23 mouse cellular contexts compared by ENCODE assay signal in genomic region chr7:35349022-35349421, GRCm38 (mm10). TPM values are rescaled to one million over a fixed set of nuclear protein-coding genes. Genes with fewer than 3 reads are reported as not detected.
A peak's percentile ranks its signal among the peaks of the same experiment; 100 is the strongest.
DNase-seq lines count a peak whose midpoint lies in the region; ATAC-seq and TF ChIP-seq lines count a peak whose summit lies in the region.
"Had no signal": no experiment of that assay in that cellular context is flagged by ENCODE, and none has a peak within 500 bp of the region (broad histone marks: within the 10 kb centered on the region; RNA-seq: fewer than 3 reads in every experiment).

No protein-coding gene starts in this region.

- no peaks in the 10 kb centered on the region for H3K27me3 ChIP-seq in C2C12 (ENCODE audit: control insufficient read depth, insufficient read depth, insufficient read length)
- H3K27me3 ChIP-seq in small intestine, adult 2 months (ENCODE audit: control insufficient read depth, insufficient read depth, low read length), result no peaks in the 10 kb centered on the region
- H3K27me3 ChIP-seq: embryonic facial prominence, embryonic 13.5 days; kidney, embryonic 15.5 days; liver, embryonic 15.5 days; midbrain, embryonic 12.5 days; neural tube, embryonic 12.5 days had no signal

- no peak for TF ChIP-seq CTCF in C2C12 (IDR thresholded peaks at IDR 0.05; ENCODE audit: control insufficient read depth, insufficient read depth, insufficient read length)
- TF ChIP-seq CTCF in small intestine, adult 2 months (IDR thresholded peaks at IDR 0.05; ENCODE audit: extremely low read depth, insufficient read length, insufficient replicate concordance, low read depth, low read length), result no peak

- no peak overlapping the region for H3ac ChIP-seq in C2C12 (ENCODE audit: control insufficient read depth, insufficient read length, low read depth)

- ATAC-seq in inflammation-experienced regulatory T-cells, adult 6 months, result no peak
- ATAC-seq: forebrain, embryonic 16.5 days had no signal

- H3K4me1 ChIP-seq in small intestine, adult 2 months (ENCODE audit: control insufficient read depth, insufficient read depth, insufficient read length, low read length), result peaks cover 47% of the 10 kb centered on the region
- H3K4me1 ChIP-seq: embryonic facial prominence, embryonic 13.5 days; limb, embryonic 10.5 days; midbrain, embryonic 12.5 days; neural tube, embryonic 12.5 days had no signal

- no peaks in the 10 kb centered on the region for H3K79me3 ChIP-seq in C2C12 (ENCODE audit: low read depth)

- no peaks in the 10 kb centered on the region for H3K36me3 ChIP-seq in C2C12 (ENCODE audit: control insufficient read depth, insufficient read depth)
- H3K36me3 ChIP-seq in small intestine, adult 2 months (ENCODE audit: control insufficient read depth, insufficient read depth, low read length), result peaks cover 10% of the 10 kb centered on the region
- H3K36me3 ChIP-seq: embryonic facial prominence, embryonic 13.5 days; limb, embryonic 10.5 days; liver, embryonic 15.5 days; midbrain, embryonic 12.5 days; neural tube, embryonic 12.5 days had no signal

- no peaks in the 10 kb centered on the region for H3K79me2 ChIP-seq in C2C12 (ENCODE audit: control insufficient read depth, insufficient read depth)

- TF ChIP-seq POLR2A in small intestine, adult 2 months (IDR thresholded peaks at IDR 0.05; ENCODE audit: low read depth, low read length), result no peak

- no peak overlapping the region for H3K4me3 ChIP-seq in C2C12 (ENCODE audit: insufficient read depth, poor library complexity, severe bottlenecking)
- H3K4me3 ChIP-seq in small intestine, adult 2 months (ENCODE audit: low read depth, low read length), result no peak overlapping the region
- H3K4me3 ChIP-seq: embryonic facial prominence, embryonic 13.5 days; heart, embryonic 10.5 days; kidney, embryonic 15.5 days; left cerebral cortex, adult 2 months; limb, embryonic 10.5 days; liver, embryonic 15.5 days; midbrain, embryonic 12.5 days; neural tube, embryonic 12.5 days had no signal

- WGBS in small intestine, adult 2 months, result 54% methylated on average over 4 of the region's 4 CpGs

- H3K27ac ChIP-seq in small intestine, adult 2 months (ENCODE audit: insufficient read depth, low read depth, low read length), result peak overlapping the region; percentile 40; the same call in 1 of the 2 replicates
- H3K27ac ChIP-seq: embryonic facial prominence, embryonic 13.5 days; heart, embryonic 10.5 days; kidney, embryonic 15.5 days; left cerebral cortex, adult 2 months; limb, embryonic 10.5 days; midbrain, embryonic 12.5 days; neural tube, embryonic 12.5 days had no signal

- peak; percentile 65 for DNase-seq in 3T3-L1 (ENCODE audit: low read depth, low spot score)
- DNase-seq in adrenal gland, postnatal 25 days, result peak; percentile 15
- no peak for DNase-seq in cerebellum, adult 9-10 months
- no peak for DNase-seq in thymus, postnatal 14 days
- DNase-seq: cerebellum, postnatal 14 days; kidney, postnatal 4 days; layer of hippocampus, adult 9-11 months; lung, postnatal 10 days; right cerebral cortex, adult 18-20 months had no signal

TF ChIP-seq in C2C12, 6 proteins besides CTCF, POLR2A, EP300 and RAD21:
- TF ChIP-seq FOSL1 (IDR thresholded peaks at IDR 0.05; ENCODE audit: insufficient read depth, low read length, poor library complexity, severe bottlenecking) (peak; percentile 73), MYOD1 (IDR thresholded peaks at IDR 0.05; ENCODE audit: control insufficient read depth, insufficient read length, low read depth) (peak; percentile 26), CEBPB (IDR thresholded peaks at IDR 0.05; ENCODE audit: low read depth) (peak; percentile 16), MAX (IDR thresholded peaks at IDR 0.05) (peak; percentile 74), USF1 (IDR thresholded peaks at IDR 0.05; ENCODE audit: low read depth) (no peak), MYOG (IDR thresholded peaks at IDR 0.05; ENCODE audit: control insufficient read depth, extremely low read depth, insufficient read length) (no peak)

RNA-seq across cellular contexts. Expression of gene Rhpn2, which starts 15.1 kb away (rescaled TPM):
- 2.2 TPM for polyA plus RNA-seq in C2C12 (2012; fragmentation: generic; extraction: Trizol)
- total RNA-seq in adrenal gland, postnatal 25 days (2021), result 1.7 and 2.8 TPM in 2 replicates
- 14.6 and 46.0 TPM in 2 replicates for polyA plus RNA-seq in small intestine, adult 2 months (2012; rRNA removed)
- under 1 TPM; 0.26 to 0.51 (median 0.47) TPM for polyA plus RNA-seq in inflammation-experienced regulatory T-cells, adult 6 months (2017; shearing (Covaris generic))
- total RNA-seq: megakaryocyte progenitor cell, adult 5-6 weeks; monocyte, adult 5-6 weeks had no signal

RNA-seq across cellular contexts. Expression of gene Gpatch1, which starts 30.8 kb away (rescaled TPM):
- 6.0 TPM for polyA plus RNA-seq in C2C12 (2012; fragmentation: generic; extraction: Trizol)
- 14.8 and 21.9 TPM in 2 replicates for total RNA-seq in adrenal gland, postnatal 25 days (2021)
- polyA plus RNA-seq in small intestine, adult 2 months (2012; rRNA removed), result 0.89 and 2.2 TPM in 2 replicates
- polyA plus RNA-seq in inflammation-experienced regulatory T-cells, adult 6 months (2017; shearing (Covaris generic)), result 10 to 100 TPM; 13.3 to 22.7 (median 21.2) TPM

RNA-seq across cellular contexts. Expression of gene Faap24, which starts 47.6 kb away (rescaled TPM):
- 14.0 TPM for polyA plus RNA-seq in C2C12 (2012; fragmentation: generic; extraction: Trizol)
- 8.6 and 11.9 TPM in 2 replicates for total RNA-seq in adrenal gland, postnatal 25 days (2021)
- 1.8 and 3.9 TPM in 2 replicates for polyA plus RNA-seq in small intestine, adult 2 months (2012; rRNA removed)
- polyA plus RNA-seq in inflammation-experienced regulatory T-cells, adult 6 months (2017; shearing (Covaris generic)), result 10 to 100 TPM; 32.3 to 41.3 (median 34.6) TPM

RNA-seq across cellular contexts. Expression of gene Cep89, which starts 47.8 kb away (rescaled TPM):
- polyA plus RNA-seq in C2C12 (2012; fragmentation: generic; extraction: Trizol), result 20.5 TPM
- 20.0 and 27.3 TPM in 2 replicates for total RNA-seq in adrenal gland, postnatal 25 days (2021)
- 4.4 and 10.1 TPM in 2 replicates for polyA plus RNA-seq in small intestine, adult 2 months (2012; rRNA removed)
- 10 to 100 TPM; 10.6 to 22.9 (median 17.3) TPM for polyA plus RNA-seq in inflammation-experienced regulatory T-cells, adult 6 months (2017; shearing (Covaris generic))

Comparison
In these comparisons a context has a peak if more than half of its experiments do, and no peak if none do; other contexts are left out.
1. DNase-seq: peak in 3T3-L1 (single experiment) and adrenal gland, postnatal 25 days (single experiment); none in cerebellum, adult 9-10 months (single experiment) and thymus, postnatal 14 days (single experiment).